Mouse (Mus musculus) kidney, adult 11 months (tissue): ENCODE measurements around the gene Olfr63.
"Not testable (repeated sequence)": the region's sequence is repeated elsewhere in the genome, so short reads cannot be mapped to it uniquely, and the experiment has no call there.

Experiments used
- DNase-seq: peaks from one replicate; pipeline ENCODE4 v3.0.0; 2022

Olfr63 gene

DNA sequence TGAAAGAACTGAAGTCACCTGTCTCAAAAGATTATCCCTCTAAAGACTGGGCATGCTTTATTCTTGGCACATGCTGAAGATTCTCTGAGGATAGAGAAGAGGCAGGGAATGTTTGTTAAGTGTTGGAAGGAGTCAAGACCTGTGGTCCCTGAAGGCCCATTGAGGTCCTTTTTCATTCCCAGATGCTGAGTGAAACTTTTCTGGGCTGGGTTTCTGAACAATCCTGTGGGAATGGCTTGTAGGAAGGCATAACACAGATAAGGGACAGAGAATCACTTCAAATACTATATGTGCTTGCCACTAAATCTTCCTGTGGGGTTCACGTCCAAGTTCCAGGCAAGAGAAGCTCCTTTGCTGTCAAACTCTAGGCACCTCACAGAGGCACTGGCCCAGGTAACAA is at the start of gene Olfr63:
Gene Olfr63 (plus strand): TSS at position 301 of the 400 bp plus-strand sequence.
- DNase-seq = no peak

DNA sequence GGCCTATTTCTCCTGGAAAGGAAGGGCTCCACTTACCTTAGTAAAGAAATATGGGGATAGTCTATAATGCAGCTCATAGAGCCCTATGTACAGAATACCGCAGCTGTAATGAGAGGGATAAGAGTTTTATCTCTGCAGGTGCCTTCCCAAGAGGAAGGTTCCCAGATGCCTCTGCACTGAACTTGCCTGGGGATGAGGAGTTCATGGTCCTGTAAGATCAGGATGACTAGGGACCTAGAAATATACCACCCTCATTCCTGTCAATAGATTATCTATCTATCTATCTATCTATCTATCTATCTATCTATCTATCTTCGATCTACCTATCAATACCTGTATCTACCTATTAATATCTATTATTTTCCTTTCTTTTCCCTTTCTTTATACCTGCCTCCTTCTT is 42.9 kb upstream of the Olfr63 start, which contains the start of gene Olfr1564:
Gene Olfr1564 (minus strand): TSS at position 101 of the 400 bp plus-strand sequence.
- DNase-seq = no peak

DNA sequence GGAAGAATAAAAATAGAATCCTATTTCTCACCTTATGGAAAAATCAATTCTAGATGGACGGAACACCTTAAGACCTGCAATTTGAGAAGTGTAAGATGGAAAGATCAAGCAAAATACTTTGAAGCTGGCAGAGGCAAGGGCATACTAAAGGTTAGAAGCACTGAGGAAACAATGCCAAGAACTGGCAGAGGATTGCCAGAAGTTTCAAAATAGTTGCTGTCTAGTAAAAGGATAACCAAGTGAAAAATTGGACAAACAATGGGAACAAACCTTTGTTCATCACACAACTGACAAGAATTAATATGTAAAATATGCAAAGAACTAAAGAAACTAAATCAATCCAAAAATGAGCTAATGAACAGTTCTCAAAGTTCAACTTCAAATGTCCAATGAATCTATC is 27.8 kb upstream of the Olfr63 start:
- DNase-seq = not testable (repeated sequence)

DNA sequence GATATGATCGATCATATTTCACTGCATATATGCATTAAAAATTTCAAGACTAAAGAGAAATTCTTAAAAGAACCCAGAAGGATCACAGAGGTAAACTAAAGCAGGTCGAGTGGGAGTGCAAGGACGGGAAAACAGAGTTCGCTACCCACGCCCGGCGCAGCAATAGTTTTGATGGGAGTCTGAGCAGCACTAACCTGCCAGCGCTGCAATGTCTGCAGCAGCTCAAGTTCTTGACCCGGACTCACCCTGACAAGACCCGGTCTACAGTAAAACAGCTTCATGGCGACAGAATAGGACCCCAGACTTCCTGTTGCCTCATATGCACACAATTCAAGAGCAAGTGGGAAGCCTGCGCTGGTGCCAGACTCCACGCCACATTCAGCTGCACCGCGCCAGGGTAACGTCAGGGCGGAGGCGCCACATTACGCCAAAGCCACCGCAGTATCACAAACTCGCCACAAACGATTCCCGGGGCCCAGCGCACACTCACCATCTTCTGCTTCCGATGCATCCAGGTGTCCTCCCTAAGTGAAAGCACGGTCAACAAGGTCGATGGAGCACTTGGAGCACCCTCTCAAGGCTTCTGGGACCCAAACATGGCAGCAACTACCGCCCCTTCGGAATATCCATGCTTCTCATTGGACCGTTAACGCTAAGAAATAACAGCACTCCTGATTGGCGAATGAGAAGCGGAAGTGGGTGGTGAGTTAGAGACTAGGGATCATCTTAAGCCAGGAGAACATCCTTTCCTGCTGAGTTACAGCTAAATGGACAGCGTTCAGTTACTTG is 9.8 kb upstream of the Olfr63 start, which contains the start of gene Zfp955a:
Gene Zfp955a (minus strand): TSS at position 616 of the 789 bp plus-strand sequence.
- DNase-seq = not testable (repeated sequence)

DNA sequence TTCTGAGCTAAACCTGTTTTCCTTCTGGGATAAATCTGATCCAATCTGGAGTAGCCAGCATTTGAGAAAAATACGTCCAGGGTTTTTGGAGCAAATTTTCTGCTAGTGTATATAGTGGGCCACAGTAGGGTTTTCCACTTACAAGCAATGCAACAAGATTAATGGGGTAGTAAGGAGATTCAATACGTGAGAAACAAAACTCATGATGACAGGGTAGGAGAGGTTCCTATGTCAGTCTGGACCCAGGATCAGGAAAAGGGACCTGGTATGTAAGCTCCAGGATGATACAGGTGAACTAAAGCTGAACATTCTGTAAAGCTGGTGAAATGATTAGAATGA is 9.2 kb upstream of the Olfr63 start:
- DNase-seq = not testable (repeated sequence)

DNA sequence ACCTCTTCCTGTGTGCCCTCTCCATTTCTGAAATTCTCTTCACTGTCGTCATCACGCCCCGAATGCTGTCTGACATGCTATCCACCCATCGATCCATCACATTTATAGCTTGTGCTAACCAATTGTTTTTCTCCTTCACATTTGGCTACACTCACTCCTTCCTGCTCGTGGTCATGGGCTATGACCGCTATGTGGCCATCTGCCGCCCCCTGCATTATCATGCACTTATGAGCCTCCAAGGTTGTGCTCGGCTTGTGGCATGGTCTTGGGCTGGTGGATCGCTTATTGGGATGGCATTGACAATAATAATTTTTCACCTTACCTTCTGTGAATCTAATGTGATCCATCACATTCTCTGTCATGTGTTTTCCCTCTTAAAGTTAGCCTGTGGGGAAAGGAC is 4.4 kb downstream of the Olfr63 start:
- no peak for DNase-seq

DNA sequence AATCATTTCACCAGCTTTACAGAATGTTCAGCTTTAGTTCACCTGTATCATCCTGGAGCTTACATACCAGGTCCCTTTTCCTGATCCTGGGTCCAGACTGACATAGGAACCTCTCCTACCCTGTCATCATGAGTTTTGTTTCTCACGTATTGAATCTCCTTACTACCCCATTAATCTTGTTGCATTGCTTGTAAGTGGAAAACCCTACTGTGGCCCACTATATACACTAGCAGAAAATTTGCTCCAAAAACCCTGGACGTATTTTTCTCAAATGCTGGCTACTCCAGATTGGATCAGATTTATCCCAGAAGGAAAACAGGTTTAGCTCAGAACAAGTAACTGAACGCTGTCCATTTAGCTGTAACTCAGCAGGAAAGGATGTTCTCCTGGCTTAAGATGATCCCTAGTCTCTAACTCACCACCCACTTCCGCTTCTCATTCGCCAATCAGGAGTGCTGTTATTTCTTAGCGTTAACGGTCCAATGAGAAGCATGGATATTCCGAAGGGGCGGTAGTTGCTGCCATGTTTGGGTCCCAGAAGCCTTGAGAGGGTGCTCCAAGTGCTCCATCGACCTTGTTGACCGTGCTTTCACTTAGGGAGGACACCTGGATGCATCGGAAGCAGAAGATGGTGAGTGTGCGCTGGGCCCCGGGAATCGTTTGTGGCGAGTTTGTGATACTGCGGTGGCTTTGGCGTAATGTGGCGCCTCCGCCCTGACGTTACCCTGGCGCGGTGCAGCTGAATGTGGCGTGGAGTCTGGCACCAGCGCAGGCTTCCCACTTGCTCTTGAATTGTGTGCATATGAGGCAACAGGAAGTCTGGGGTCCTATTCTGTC is 24.8 kb downstream of the Olfr63 start, which contains the start of gene Zfp955b:
Gene Zfp955b (plus strand): TSS at position 506 of the 837 bp plus-strand sequence.
- not testable (repeated sequence) for DNase-seq

DNA sequence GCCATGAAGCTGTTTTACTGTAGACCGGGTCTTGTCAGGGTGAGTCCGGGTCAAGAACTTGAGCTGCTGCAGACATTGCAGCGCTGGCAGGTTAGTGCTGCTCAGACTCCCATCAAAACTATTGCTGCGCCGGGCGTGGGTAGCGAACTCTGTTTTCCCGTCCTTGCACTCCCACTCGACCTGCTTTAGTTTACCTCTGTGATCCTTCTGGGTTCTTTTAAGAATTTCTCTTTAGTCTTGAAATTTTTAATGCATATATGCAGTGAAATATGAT is 25.3 kb downstream of the Olfr63 start:
- not testable (repeated sequence) for DNase-seq
